Mouse (Mus musculus): Measurements from ENCODE around the gene Rptor.

Gene Rptor

DNA sequence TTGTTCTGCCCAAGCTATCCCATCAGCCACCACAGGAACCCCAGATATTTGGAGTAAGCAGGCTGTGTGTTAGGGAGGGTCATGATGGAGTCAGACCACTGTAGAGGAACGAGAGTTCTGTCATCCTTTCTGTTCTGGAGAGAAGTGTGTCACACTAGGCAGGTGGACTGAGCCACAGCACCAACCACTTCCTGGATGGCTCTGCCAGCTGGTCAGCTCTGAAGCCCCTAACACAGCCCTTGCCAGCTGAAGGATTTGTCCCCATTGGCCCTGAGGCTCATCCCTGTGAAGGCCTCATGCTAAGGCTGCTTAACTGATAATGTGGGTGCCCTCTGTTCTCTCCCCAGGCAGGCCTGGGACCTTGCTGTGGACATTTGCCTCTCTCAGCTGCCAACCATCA is 208.9 kb downstream of the Rptor start:
- no peak for DNase-seq (ENCODE audit: low spot score)

DNA sequence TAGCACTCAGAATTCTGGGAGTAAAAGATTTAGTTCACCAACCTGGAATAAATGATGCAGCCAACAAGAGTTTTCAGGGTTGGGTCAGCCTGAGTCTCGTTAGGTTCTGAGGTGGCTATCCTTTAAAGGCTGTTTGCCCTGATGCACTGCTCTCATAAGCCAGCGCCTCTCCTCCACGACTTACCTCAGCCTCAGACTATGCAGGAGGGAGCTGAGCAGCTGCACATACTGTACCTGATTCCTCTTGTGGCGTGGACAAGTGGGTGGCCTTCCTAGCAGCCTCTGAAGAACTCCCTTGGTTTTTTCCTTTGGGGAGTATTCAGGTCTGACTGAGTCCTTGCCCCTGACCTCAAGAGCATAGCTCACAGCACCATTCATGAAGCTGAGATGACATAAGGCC is 209.4 kb downstream of the Rptor start:
- DNase-seq (ENCODE audit: low spot score): no peak

DNA sequence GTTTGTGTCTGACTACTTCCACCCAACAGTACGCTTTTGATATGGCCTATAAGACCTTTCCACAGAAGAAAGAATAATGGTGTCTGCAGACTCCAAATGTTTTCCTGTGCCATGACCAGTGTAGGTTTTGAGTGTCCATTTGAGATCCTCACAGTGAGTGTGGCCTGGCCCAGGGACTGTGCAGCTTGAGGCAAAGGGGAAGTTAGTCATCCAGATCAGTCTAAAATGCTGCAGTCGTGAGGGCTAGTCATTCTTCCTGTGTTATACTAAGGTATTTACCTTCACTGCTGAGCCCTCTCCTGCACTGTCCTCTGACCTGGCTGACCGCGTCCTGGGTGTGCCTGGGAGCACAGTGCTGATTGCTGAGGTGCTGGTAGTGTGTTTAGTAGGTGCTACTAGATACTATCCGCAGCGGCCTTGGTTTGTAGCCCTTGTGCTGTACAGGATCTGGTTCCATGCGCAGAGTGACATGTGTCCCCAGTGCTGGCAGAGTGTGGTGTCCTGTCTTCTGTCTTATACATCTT is 211.4 kb downstream of the Rptor start:
- DNase-seq (ENCODE audit: low spot score): no peak

DNA sequence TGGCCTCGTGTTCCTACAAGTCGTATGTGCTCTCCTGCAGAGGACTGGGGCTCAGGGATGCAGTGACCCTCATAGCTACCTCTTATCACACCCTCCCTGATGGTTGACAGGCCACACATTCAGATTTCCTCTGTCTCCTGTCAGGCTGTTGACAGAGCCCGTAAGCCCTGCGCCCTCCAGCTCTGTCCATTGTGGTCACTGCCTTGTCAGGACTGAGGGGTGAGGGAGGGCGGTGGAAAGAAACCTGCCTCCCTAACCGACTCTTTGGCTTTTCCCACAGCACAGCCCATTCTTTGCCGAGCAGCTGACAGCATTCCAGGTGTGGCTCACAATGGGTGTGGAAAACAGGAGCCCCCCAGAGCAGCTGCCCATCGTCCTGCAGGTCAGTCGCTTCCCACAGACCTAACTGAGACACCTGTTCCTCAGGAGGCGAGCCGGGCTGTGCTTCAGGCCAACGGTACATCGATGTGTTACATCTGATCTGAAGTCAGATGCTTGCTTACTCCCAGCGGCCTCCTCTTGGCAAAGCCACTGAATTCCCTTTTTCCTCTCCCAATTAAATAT is 214.2 kb downstream of the Rptor start:
- DNase-seq (ENCODE audit: low spot score): no peak

DNA sequence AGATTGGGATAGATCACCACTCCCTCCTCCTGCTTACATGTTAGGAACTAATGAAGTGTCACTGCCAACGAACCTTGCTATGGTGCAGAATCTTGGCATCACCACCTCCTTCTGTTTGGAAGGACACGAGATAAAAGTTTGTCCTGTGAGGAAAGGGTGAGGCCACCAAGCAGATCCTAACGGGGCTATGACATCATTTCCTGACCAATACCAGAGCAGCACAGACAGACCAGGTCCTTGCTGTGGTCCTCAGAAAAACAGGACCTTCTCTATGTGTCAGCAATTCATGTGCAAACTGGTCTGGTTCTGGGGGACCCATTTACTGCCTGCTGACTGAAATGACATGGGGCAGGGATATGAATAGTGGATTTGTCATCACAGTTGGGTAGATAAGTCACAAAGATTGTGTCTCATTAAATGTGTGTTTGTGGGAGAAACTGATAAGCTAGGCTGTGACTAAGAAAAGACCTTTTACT is 214.7 kb downstream of the Rptor start:
- peak; percentile 36 for DNase-seq (ENCODE audit: low spot score)

DNA sequence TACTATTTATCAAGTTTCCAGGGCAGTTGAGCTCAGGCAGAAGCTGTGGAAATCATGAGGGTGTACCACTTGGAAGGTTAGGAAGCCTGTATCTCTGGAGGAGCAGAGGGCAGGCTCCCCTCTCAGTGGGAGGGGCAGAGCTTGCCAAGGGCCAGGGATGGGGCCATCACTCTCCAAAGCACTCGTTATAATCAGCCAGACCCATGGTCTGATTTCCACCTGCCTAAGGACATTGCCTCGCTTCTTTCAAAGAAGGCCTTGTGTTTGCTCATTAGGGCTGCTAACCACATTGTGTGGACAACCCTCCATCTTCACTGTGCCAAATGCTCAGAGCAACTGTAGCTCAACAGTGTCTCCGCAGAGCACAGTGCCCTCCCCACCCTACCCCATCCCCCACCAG is 215.2 kb downstream of the Rptor start:
- DNase-seq (ENCODE audit: low spot score): no peak

DNA sequence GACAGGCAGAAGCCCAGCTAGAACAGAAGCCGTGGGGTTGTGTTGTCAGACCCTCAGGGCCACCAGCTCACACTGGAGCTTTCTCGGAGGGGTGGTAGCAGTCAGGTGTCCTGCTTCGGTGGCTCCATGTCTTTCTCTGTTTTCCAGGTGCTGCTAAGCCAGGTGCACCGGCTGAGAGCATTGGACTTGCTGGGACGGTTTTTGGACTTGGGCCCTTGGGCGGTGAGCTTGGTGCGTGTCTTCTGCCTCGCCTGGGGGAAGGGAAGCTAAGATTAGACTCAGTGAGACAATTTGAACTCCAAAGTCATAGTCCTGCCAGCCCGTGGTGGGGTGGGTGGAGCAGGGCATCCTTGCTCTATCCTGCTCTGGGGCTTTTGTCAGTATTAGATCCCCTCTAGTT is 218.8 kb downstream of the Rptor start:
- DNase-seq (ENCODE audit: low spot score): no peak

DNA sequence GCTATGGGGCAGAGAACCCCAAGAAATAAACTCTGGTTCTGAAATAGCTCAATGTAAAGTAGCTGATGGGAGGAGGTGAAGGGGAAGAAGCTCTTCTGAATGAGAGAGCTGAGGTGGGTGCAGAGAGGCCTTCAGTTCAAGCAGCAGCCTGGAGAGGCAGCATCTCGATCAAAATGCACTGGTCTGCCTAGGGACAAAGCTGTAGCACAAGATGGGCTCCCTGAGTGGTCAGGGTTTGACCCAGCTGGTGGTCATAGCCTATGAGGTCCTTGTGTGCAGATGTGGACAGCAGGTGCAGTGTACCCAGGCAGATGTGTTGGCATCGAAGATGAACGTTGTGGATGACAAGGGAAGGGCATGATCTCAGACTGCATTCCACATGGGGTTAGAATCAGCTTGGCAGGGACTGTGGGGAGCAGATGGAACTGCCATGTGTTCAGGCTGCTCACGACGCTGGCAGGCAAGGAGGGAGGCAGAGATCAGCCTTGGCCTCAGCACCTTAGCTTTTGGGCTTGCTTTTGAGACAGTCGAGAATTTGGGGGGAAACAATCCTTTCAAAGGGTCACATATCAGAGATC is 221.5 kb downstream of the Rptor start:
- DNase-seq (ENCODE audit: low spot score): no peak

DNA sequence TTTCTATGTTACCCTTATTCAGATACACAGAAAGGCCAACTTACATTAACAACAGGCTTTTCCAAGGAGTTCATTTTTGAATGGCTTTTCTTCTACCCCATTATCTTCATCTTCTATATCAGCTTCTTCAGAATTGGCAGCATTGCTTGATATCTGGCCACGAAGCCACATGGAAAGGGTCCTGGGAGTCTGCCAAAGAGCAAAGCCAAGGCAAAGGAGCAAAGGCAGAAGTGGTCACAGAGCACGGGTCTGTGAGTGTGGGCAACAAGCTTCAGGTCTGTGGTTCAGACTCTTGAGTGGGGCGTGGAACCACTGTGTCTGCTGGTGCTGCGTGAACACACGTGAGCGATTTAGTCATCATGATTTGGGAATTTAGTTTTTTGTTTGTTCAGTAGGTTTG is 223.1 kb downstream of the Rptor start:
- no peak for DNase-seq (ENCODE audit: low spot score)

DNA sequence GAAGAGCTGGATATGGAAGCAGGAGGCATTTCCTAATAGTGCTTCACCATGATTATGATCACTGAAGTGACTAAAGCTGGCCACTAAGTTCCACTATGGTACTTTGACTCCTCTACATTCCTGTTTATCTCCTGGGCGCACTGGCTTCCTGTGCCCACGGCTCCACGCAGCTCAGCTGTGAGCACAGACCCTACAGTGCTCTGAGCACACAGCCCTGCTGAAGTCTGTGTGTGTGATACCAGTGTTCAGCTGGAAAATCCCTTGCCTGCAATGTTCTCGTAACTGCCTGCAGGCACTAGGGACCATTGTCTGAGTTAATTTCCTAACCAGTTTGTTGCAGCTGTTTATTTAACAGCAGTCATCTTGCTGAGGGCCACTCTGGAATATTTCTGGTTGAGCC is 223.5 kb downstream of the Rptor start:
- no peak for DNase-seq (ENCODE audit: low spot score)

DNA sequence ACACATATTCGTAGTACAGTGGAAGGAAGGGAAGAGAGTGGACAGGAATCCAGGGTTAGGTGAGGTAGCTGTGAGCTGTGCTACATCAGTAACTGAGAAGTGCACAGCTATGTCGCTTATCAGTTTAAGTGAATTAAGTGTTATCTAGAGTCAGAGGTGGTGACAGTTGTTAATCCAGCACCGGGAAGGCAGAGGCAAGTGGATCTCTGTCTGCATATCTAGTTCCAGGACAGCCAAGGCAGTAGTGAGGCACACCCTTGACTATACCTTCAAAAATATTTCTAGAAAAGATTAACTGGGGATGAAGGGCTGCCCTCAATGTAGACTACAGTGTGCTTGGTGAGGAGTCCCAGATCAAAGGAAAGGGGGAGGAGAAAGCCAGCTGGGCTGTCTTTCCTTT is 226.4 kb downstream of the Rptor start:
- no peak for DNase-seq (ENCODE audit: low spot score)

DNA sequence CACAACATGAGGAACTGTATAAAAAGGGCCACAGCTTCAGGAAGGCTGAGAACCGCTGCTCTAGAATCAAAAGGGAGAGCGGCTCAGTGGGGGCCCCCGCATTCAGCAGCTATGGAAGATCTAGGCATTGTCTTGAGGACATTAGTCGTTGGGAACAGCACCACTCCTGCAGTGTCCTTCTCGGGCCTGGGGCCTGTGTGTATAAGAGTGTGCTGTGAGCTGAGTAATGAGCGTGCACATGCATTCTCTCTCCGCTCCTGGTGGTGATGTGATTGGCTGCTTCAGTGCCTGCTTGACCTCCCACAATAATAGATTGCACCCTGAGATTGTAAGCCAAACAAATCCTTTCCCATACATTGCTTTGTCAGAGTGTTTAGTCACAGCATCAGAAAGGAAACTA is 229.0 kb downstream of the Rptor start:
- no peak for DNase-seq (ENCODE audit: low spot score)

DNA sequence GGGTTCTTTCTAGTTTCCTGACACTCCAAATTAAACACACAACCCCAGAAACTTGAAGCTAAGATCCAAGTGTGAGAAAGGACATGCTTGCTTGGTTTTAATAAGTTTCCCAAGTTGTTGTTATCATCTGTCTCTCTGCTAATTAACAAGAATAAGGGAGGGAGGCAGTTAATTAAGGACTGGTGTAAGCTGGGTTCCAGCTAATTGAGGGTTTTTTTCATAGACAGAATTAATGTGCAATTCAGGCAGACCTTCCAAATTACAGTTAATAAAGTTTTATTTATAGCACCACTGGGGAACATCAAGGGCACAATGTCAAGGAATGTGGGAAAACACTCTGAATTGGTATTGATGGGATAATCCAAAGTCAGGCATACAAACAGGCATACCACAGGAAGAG is 230.6 kb downstream of the Rptor start:
- no peak for DNase-seq (ENCODE audit: low spot score)

DNA sequence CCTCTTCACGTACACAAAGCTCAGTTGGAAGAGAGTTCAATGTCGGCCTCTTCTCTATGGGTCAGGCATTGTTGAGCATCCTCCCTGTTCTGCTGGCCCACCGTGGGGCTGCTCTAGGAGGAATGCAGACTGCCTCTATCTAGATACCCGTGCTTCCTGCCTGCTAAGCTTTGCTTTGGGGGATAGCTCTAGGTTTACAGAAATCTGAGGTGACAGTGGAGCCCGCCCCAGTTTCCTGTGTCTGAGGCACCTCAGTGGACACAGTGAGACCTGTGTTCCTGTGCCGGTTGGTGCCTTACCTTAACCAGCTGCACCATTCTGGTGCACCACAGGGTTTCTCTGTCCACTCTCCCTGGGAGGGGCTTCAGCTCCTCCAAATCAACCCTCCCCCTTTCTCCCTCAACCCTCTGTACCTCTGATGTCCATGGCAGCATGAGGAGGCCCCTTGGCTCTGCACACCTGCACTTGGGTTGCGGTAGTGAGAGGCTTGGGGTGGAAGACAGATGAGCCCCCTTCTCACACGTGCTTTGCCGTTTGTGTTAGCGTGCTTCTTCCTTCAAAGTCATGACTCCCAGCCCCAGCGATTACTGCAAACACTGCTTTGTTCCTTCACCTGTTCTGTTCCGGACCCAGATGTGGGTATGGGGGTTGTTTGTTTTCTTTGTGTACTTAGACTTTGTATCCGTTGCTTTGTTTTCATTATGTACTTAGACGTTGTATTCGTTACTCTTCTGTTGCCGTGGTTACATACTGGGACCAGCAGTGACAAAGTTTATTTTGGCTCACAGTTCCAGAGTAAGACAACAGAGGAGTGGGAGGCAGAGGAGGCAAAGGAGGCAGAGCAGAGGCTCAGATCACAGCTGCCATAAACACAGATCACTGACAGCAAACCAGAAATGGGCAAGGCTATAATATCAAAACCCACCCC is 231.4 kb downstream of the Rptor start:
- DNase-seq (ENCODE audit: low spot score): no peak

DNA sequence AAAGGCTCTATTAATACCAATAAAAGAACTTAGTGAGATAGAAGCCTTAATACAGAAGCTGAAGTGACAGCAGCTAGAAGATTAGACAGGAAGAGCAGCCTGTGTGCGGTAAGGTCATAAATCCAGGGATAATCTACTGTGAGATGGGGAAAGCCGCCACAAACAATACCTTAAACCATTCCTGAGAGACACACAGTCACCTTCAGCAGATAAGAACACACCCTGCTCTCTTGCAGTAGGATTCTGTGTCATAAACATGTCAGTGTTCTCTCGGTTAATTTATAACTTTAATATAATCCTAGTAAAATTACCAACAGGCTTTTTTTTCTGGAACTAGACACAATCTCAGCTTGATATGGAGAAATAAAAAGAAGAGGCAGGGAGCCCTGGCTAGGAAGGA is 233.6 kb downstream of the Rptor start:
- no peak for DNase-seq (ENCODE audit: low spot score)

DNA sequence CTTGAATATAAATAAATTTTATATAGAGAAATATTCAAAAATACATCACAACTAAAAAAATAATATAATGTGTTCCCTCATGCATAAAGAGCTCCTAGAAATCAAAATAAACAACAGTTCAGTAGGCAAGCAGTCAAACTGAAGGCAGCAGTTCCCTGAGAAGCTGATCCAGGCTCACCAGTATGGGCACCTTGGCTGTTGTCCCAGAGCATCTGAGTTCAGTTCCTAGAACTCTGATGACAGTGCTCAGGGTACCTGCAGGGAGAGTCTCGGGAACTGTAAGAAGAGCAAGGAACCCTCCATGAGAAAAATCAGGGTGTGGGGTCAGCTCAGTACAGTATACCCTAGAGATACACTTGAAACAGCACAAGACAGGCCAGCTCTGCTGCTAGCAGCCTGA is 235.1 kb downstream of the Rptor start:
- DNase-seq (ENCODE audit: low spot score): no peak

DNA sequence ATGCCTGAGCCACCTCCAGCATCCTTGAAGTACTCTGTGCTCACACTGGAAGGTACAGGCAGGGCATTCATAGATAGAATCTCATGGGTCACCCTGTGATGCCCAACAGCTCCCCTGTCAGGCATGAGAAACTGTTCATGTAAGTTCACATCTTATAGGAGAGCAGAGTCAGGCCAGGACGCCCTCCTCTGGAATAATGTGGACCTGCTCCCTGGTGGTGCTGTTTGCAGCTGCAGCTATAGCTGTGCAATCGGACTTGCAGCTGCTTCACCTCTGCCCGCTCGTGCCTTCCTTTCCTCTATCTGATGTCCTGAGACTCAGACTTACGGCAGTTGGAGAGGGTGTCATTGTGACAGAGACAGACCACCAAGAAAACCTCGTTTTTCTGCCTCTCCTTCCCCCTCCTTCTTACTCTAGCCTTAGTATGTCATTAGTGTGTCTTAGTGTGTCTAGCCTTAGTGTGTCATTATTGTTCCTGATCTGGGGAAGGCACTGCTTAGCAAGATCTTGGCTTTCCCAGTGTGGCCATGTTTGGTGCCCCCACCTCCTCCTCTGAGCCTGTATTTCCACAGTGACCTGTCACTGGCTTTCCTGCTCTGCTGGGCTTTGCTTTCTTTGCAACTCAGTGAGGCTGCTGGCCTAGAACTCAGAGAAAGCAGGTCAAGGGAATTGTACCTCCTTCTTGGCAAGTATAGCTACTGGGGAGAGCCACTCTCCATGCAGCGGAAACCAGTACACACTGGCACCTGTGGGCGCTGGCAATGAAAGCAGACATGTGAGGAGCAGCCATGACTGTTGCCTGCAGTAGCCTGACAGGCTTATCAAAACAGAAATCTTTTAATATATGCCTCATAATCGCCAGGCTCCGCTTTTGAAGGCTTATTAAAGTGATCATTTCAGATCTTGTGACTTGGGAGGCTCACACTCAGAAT is 237.0 kb downstream of the Rptor start:
- no peak for DNase-seq (ENCODE audit: low spot score)

DNA sequence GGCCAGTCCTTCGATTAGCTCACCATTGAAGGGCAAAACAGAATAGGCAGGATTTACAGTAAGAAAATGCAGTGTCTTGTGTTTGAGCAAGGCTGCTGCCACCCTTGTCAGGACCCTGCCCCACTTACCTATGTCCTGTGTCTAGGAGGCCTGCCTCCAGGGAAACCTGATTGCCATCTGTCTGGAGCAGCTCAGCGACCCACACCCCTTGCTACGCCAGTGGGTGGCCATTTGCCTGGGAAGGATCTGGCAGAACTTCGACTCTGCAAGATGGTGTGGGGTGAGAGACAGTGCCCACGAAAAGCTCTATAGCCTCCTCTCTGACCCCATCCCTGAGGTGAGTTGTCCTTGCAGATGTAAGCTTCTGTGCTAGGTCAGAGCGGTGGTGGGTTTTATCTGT is 243.9 kb downstream of the Rptor start:
- DNase-seq (ENCODE audit: low spot score): no peak

DNA sequence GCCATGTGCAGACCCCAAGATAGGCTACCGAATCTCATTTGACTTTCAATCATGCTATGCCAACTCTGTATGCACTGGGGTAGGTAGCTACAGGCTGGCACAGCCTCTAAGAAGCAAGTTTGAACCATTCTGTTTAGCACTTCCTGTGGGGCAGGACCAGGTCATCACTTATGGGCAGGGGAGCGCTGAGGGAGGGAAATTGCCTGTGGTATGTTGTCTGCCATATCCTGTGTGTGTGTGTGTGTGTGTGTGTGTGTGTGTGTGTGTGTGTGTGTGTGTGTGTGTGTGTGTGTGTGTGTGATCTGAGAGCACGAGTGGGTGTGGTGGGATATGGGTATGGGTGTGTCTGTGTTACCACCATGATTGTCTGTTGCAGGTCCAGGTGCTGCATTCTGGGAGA is 244.4 kb downstream of the Rptor start:
- no peak for DNase-seq (ENCODE audit: low spot score)

DNA sequence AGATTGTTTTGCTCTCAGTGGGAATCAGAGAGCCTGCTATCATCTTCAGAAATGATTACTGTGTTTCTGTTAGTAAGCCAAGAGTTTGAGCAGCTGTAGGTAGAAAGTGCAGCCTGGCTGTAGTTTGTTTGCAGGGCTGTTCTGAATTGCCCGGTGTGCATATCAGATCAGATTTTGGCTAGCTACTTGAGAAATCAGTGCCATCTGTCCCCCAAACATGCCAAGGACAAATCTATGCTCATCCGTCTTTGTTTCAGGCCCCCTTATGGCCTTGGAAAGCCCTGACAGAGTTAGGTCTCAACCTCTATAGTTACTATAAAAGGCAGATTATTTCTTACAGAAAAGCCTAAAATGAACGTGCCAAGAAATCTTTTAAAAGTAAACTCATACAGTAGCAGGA is 244.9 kb downstream of the Rptor start:
- no peak for DNase-seq (ENCODE audit: low spot score)

DNA sequence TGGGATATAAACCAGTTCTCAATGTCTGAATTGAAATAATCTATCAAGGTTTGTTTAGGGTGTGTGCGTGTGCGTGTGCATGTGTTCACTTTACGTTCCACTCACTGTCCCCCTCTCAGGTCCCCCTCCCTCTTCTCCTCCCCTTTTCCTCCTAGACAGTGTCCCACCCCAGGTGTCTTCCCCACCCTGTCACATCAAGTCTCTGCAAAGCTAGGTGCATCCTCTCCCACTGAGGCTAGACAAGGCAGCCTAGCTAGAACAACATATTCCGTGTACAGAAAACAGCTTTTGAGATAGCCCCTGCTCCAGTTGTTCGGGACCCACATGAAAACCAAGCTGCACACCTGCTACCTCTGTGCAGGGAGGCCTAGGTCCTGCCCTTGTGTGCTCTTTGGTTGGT is 245.5 kb downstream of the Rptor start:
- DNase-seq (ENCODE audit: low spot score): no peak

DNA sequence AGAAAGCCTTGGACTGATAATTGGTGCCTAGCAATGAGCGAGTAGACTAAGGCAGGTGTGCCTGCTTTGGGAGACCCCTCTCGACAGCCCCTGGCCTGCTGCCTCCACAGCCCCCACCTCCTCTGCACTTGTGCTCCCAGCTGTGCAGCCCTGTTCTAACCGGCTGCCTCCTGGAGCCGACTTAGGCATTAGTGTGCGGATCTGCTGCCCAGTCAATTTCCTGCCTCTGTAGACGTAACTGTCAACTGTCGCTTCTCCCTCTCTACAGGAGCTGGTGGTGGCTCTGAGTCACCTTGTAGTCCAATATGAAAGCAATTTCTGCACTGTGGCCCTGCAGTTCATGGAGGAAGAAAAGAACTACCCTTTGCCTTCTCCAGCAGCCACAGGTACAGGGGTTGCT is 253.3 kb downstream of the Rptor start:
- DNase-seq (ENCODE audit: low spot score): no peak
